Mouse (Mus musculus): ENCODE results near the gene Cnih3.

Gene Cnih3

DNA sequence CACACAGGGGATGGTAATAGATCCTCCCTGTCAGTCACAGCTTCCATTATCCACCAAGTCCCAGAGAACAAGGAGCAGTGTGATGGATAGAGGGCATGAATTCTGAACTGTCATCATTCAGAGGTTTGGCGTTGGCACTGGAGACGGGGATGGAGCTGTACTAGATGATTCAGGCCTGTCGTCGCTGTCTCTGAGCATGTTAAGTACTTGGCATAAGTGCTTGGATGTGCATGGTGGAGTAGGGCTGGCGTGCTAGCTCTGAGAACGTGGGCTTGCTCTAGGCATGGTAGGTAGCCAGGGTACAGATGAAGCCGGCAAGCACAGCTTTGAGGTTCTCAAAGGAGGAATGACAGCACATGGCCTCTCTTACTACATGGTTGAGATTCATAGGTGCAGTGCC, 95.6 kb downstream of the Cnih3 start:
- no peak for DNase-seq (ENCODE audit: low read depth, low spot score)

- no peak for DNase-seq (ENCODE audit: low read depth, low spot score)
Measured at GRCm38 (mm10) chr1:181453106-181453505, 100.7 kb downstream of the Cnih3 start.

DNA sequence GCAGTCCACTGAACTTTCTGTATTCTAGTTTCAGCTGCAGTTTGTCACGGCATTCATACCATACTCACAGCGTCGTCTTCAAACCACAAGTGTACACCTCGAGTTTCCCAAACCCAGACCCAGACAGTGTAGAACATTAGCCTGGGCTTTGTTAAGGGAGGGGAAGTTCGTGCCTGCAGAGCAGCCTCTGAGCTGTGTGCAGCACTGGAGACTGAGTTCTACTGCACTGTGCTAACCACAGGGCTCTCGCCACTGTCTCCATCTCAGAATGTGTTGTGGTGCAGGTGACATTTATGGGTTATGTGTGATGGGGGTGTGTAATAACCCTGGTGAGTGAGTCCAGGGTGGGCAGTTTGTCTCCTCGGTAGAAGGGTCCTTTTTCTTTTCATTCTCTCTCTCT, 104.5 kb downstream of the Cnih3 start:
- no peak for DNase-seq (ENCODE audit: low read depth, low spot score)

DNA sequence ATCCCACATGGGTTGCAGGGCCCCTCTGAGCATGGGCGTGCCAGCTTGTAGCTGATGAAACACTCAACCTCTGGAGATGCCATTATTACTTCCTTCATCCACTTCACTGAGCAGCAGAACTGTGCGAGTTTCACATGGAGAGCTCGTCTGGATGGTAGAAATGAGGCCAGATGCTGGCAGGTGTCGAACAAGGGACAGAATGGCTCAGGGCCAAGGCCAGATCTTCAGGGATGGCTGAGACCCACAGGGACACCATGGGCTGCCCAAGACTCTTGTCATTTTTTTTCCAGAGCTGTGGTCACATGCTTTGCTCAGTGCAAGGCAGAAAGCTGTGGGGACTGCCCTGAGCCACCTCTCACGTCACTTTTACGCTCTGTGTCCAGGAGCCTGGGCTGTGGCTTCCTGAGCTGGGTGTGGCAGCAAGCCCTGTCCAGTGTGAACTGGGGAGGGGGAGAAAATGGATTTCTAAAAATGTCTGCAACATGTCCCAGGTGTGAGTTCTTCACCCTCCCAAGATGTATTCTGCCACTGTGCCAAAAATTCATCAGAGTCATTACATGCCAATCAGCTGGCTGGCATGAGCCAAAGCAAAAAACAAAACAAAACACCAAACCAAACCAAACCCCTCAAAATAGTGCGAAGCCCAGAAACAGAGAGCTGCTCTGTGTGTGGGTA, 107.1 kb downstream of the Cnih3 start:
- DNase-seq (ENCODE audit: low read depth, low spot score): no peak

GRCm38 (mm10) chr1:181460283-181460682, 107.9 kb downstream of the Cnih3 start:
- no peak for DNase-seq (ENCODE audit: low read depth, low spot score)

DNA sequence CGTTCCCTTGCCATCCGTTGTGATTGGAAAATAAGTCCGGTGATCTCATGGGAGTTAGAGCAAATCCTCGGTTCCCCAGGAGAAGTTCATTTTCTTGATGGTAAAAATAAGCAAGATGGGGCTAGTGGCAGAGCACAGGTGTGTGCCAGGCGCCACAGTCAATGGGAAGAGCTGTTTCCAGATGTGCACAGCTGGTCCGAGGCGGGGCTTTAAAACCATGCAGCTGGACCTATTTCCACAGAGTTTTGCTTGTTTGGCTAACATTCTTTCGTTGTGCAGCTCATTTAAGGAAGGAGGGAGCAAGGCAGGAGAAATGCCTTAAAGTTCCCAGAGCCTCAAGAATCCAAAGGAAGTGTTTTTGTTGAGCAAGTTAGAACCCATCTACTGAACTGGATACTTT, 109.1 kb downstream of the Cnih3 start:
- no peak for DNase-seq (ENCODE audit: low read depth, low spot score)

- DNase-seq (ENCODE audit: low read depth, low spot score): no peak
Measured at GRCm38 (mm10) chr1:181462051-181462905, 109.8 kb downstream of the Cnih3 start.

DNA sequence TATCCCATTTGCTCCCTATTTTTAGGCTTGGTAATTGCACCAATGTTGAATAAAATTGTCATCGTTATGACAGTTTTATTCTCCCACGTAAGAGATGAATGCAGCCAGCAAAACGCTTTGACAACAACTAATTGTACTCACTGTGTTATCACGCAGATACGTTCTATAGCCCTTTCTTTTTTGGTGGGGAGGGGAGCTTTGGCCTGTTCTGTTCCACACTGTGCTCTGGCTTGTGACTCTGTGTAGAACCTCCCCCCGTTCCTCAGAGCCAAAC, 110.4 kb downstream of the Cnih3 start:
- no peak for DNase-seq (ENCODE audit: low read depth, low spot score)

- no peak for DNase-seq (ENCODE audit: low read depth, low spot score)
Measured at GRCm38 (mm10) chr1:181465027-181465426, 112.6 kb downstream of the Cnih3 start.

GRCm38 (mm10) chr1:181466040-181466439, 113.6 kb downstream of the Cnih3 start:
- no peak for DNase-seq (ENCODE audit: low read depth, low spot score)

DNA sequence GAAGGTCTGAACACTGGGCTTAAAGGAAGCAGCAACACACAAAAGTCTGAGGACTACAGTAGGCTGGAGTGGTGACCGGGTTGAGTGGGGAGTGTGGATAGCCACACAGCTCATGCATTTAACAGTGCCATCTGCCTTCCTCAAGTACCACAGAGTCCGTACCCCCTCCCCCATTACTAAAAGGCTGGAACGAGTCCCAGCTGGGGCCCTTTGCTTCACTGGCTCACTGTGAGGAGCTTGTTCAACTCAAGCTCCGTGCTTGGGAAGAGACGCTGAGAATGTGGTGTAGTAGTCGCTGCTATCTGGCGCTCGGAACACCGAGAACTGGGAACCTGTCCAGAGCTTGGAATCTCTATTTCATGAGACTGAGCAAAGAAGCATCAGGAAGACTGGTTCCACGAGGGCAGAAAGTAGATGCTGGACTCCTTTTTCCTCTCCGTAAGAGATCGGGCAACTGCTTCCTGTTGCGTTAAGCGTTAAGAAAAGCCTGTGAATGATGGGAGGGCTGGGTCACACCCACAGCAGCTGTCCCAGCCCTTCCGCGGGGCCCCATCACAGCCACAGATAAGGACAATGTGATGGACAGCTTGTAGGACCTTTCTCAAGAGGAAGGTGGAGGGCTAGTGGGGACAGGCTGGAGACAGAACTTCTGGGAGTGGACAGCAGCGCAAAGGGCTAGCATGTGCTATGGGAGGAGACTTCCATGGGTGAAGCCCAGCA, 114.3 kb downstream of the Cnih3 start:
- no peak for DNase-seq (ENCODE audit: low read depth, low spot score)

DNA sequence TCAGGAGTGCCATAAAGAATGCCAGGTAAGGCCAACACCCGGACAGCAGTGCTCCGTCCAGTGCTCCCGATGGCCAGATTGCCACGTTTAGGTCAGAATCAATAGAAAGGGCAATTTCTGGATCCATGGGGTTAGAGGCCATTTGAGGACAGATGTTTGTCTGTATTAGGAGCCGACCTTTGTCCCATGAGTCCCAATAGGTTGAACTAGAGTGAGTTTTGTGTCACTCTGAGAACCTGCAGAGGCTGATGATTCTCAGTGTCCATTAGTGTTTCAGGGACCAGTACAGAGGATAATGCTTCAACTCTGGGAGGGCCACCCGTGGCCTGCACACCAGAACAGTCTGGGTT, 114.9 kb downstream of the Cnih3 start:
- no peak for DNase-seq (ENCODE audit: low read depth, low spot score)

DNA sequence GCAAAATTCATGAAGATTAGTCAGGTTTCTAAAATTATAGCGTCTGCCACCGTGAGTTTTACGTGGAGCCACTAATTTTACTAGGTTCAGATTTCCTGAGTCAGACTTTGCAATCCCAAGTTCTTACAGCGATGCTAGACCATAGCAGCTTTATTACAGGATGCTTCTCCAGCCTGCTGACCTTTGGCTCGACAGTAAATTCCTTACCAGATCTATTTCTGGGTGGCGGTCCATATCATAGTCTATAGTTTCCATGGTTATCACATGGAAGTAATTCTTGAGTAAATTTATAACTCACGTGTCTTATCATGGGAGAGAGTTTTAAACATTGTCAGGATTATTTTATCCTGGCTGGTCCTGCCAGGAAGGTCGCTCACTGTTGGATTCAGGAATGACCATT, 117.0 kb downstream of the Cnih3 start:
- no peak for DNase-seq (ENCODE audit: low read depth, low spot score)

DNA sequence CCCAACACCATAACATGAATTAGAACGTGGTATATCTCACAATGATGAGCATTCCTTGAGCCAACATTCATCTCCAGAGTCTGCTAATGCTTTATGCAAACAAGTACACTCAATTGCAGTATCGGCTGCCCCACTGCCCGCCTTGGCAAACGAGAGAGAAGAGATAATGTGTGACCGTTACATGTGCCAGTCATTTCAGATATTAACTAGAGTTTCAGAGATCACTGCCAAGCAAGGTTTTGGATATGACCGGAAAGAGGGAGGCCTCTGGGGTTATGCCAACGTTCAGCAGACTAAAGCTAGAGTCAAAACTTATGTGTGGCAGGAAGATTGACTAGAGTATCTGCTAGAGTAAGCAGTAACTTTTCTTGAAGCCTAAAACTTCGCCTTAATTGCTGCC, 123.7 kb downstream of the Cnih3 start:
- DNase-seq (ENCODE audit: low read depth, low spot score): no peak

GRCm38 (mm10) chr1:181476557-181476956, 124.1 kb downstream of the Cnih3 start:
- DNase-seq (ENCODE audit: low read depth, low spot score): no peak

- DNase-seq (ENCODE audit: low read depth, low spot score): no peak
Measured at GRCm38 (mm10) chr1:181484696-181485095, 132.3 kb downstream of the Cnih3 start.

DNA sequence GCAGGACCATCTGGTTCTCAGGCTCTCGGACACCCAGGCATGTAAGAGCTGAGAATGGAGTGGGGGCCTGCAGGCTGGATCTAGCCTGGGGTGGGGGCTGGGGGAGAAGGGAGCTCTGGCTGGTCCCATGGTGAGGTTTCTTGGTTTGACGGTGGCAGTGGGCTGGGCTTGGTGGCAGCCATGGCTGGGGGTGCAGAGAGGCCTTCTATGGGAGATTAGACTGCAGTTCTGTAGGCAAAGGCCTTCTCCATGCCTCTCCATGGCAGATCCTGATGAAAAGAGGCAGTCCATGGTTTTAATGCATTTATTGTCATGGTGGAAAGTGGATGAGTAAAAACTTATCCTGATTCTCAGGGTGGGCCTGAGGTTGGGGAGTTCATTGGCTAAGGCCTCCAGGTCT, 151.0 kb downstream of the Cnih3 start:
- no peak for DNase-seq (ENCODE audit: low read depth, low spot score)

GRCm38 (mm10) chr1:181505367-181505766, 152.9 kb downstream of the Cnih3 start:
- no peak for DNase-seq (ENCODE audit: low read depth, low spot score)
